Mouse (Mus musculus): ENCODE measurements around the gene Nedd4. TPM values are rescaled to one million over a fixed set of nuclear protein-coding genes. Genes with fewer than 3 reads are reported as not detected.
A peak's percentile ranks its signal among the peaks of the same experiment; 100 is the strongest.

The Nedd4 gene
- total and polyA plus RNA-seq, 3 experiments = 167 to 583 (median 216) TPM

DNA sequence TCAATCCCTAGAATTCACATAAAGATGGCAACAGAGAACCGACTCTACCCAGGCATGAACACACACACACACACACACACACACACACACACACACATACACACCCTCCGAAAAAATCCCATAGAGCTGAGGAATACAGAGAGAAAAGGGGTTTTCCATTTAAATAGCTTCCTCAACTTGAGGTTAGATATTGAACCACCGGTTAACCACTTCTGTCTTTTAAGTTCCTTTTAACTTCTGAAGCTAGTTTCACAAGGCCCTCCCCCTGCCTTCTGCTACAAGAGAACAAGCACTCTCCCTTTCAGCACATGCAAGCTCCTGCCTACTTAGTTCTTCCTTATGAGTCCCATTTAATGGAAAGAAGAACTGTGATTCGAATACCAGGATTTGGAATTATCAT is 2.0 kb upstream of the Nedd4 start (continued):
- TF ChIP-seq GATA1 (IDR thresholded peaks at IDR 0.05; ENCODE audit: low read depth, low read length) (0 out of 2 replicates have a peak, but pooled peaks have one; percentile 46), MAZ (IDR thresholded peaks at IDR 0.05; ENCODE audit: low read depth, low read length) (no peak), MEF2A (IDR thresholded peaks at IDR 0.05; ENCODE audit: extremely low read depth, insufficient replicate concordance, low read depth, low read length, poor library complexity, severe bottlenecking) (no peak), SMC3 (IDR thresholded peaks at IDR 0.05; ENCODE audit: low read depth, low read length) (no peak), POLR2A (IDR thresholded peaks at IDR 0.05; ENCODE audit: control insufficient read depth in 1 of 2, insufficient read depth in 1 of 2, low read depth in 1 of 2, low read length in 2 of 2, poor library complexity in 1 of 2) (peak in 1 of 2 experiments; percentile 38; a peak in 1 of 4 replicates), USF1 (IDR thresholded peaks at IDR 0.05; ENCODE audit: low read depth, low read length) (no peak), POLR2AphosphoS5 (IDR thresholded peaks at IDR 0.05; ENCODE audit: borderline replicate concordance, low read depth, low read length) (no peak), GABPA (IDR thresholded peaks at IDR 0.05; ENCODE audit: low read depth, low read length) (no peak), KAT2A (conservative IDR thresholded peaks at IDR 0.05; ENCODE audit: low read depth, low read length) (no peak), POLR2AphosphoS2 (IDR thresholded peaks at IDR 0.05; ENCODE audit: low read length) (no peak), MAX (IDR thresholded peaks at IDR 0.05; ENCODE audit: low read length) (no peak), RAD21 (IDR thresholded peaks at IDR 0.05; ENCODE audit: low read depth, low read length) (no peak), TBP (IDR thresholded peaks at IDR 0.05; ENCODE audit: low read depth, low read length) (no peak), RCOR1 (IDR thresholded peaks at IDR 0.05; ENCODE audit: low read depth, low read length) (peak; percentile 93), CHD2 (IDR thresholded peaks at IDR 0.05; ENCODE audit: low read length) (no peak), CTCF (IDR thresholded peaks at IDR 0.05 in 2 of 3, conservative IDR thresholded peaks at IDR 0.05 in 1 of 3; ENCODE audit: control insufficient read depth in 1 of 3, insufficient read depth in 1 of 3, low read depth in 2 of 3, low read length in 3 of 3, poor library complexity in 1 of 3, severe bottlenecking in 1 of 3) (no peak), ZNF384 (IDR thresholded peaks at IDR 0.05; ENCODE audit: low read depth, low read length) (peak; percentile 43; the same call in 1 of the 2 replicates), ZMIZ1 (IDR thresholded peaks at IDR 0.05; ENCODE audit: low read depth, low read length) (no peak), ETS1 (IDR thresholded peaks at IDR 0.05; ENCODE audit: low read depth, low read length) (peak; percentile 75), ZKSCAN1 (IDR thresholded peaks at IDR 0.05; ENCODE audit: low read depth, low read length) (no peak), TAL1 (IDR thresholded peaks at IDR 0.05; ENCODE audit: low read length) (no peak), NRF1 (IDR thresholded peaks at IDR 0.05; ENCODE audit: insufficient read depth, low read depth, low read length, poor library complexity, severe bottlenecking) (no peak), TCF12 (IDR thresholded peaks at IDR 0.05; ENCODE audit: low read depth, low read length) (peak; percentile 50; the same call in 1 of the 2 replicates), HCFC1 (IDR thresholded peaks at IDR 0.05; ENCODE audit: low read depth, low read length) (peak; percentile 31; the same call in 1 of the 2 replicates)

DNA sequence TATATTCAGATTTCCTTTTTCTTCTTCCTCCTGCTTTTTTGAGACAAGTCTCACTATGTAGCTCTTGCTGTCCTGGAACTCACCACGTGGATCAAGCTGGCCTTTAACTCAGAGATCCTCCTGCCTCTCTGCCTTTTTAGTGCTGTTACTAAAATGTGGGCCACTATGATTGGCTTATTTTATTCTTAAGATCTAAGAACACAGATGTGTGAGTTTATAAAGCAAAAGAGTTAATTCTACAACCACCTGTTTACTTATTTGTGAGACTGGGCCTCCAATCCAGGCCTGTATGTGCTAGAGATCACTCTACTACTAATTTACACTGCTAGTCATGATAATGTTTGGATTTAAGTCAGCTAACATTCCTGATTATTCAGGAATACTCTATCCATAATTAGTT is 1.2 kb upstream of the Nedd4 start:
- H3K4me1 ChIP-seq (ENCODE audit: control insufficient read depth in 1 of 2, insufficient read depth in 2 of 2, low read length in 2 of 2) = peaks cover 17 to 39% of the 10 kb centered on the region in 2 experiments
- peaks cover 41% of the 10 kb centered on the region for H3K79me2 ChIP-seq (ENCODE audit: control insufficient read depth, insufficient read depth, low read length, poor library complexity)
- H3K36me3 ChIP-seq (ENCODE audit: control insufficient read depth in 1 of 2, insufficient read depth in 2 of 2, low read length in 2 of 2) = peaks cover 0 to 52% of the 10 kb centered on the region in 2 experiments
- DNase-seq (ENCODE audit: low read depth, low spot score) = peak; percentile 62
- H3K4me3 ChIP-seq (ENCODE audit: control insufficient read depth in 1 of 2, insufficient read depth in 1 of 2, low read depth in 2 of 2, low read length in 2 of 2) = peak overlapping the region in 1 of 2 experiments; percentile 63; a peak in 1 of 4 replicates
- no peaks in the 10 kb centered on the region for H3K9me3 ChIP-seq (replicated peaks; ENCODE audit: insufficient read depth, low read length)
- no peak for TF ChIP-seq ELF1 (IDR thresholded peaks at IDR 0.05; ENCODE audit: low read depth, low read length)
- no peak for TF ChIP-seq SMC3 (IDR thresholded peaks at IDR 0.05; ENCODE audit: low read depth, low read length)
- TF ChIP-seq MYC (IDR thresholded peaks at IDR 0.05; ENCODE audit: low read depth, low read length) = 0 out of 2 replicates have a peak, but pooled peaks have one; percentile 14
- TF ChIP-seq SIN3A (IDR thresholded peaks at IDR 0.05; ENCODE audit: low read length) = no peak
- peak overlapping the region; percentile 44 for H3K27ac ChIP-seq (ENCODE audit: control insufficient read depth, low read depth, low read length)
- peak overlapping the region; percentile 84 for H3K9ac ChIP-seq (ENCODE audit: control insufficient read depth, low read depth, low read length, poor library complexity, severe bottlenecking)
- no peaks in the 10 kb centered on the region for H3K27me3 ChIP-seq (ENCODE audit: control insufficient read depth in 1 of 2, insufficient read depth in 2 of 2, low read length in 2 of 2)
